Mouse (Mus musculus) neutrophil, adult 83 days (primary cell): ENCODE results near the gene Olfr799. TPM values are rescaled to one million over a fixed set of nuclear protein-coding genes. Genes with fewer than 3 reads are reported as not detected.

Experiments used
- total RNA-seq, 2 experiments: library from RNA; stranded (reverse); gene quantifications; one replicate each; pipeline ENCODE4 v1.2.4; 2023

The Olfr799 gene
- not detected for total RNA-seq

GRCm38 (mm10) chr10:129637184-129637583 lies at the start of gene Olfr799:
Gene Olfr799 (plus strand): TSS chr10:129637484.

GRCm38 (mm10) chr10:129612470-129612869 lies 24.8 kb upstream of the Olfr799 start, which contains the start of gene Olfr796:
Gene Olfr796 (minus strand): TSS chr10:129612570.

GRCm38 (mm10) chr10:129627834-129628233 lies 9.4 kb upstream of the Olfr799 start, which contains the start of gene Olfr798:
Gene Olfr798 (minus strand): TSS chr10:129627934.

GRCm38 (mm10) chr10:129657394-129657793 lies 20.1 kb downstream of the Olfr799 start, which contains the start of gene Olfr800:
Gene Olfr800 (plus strand): TSS chr10:129657694.

GRCm38 (mm10) chr10:129673765-129674164 lies 36.5 kb downstream of the Olfr799 start, which contains the start of gene Olfr801:
Gene Olfr801 (minus strand): TSS chr10:129673865.

GRCm38 (mm10) chr10:129688069-129688468 lies 50.8 kb downstream of the Olfr799 start, which contains the start of gene Olfr802:
Gene Olfr802 (minus strand): TSS chr10:129688169.

GRCm38 (mm10) chr10:129694186-129694585 lies 56.9 kb downstream of the Olfr799 start, which contains the start of gene Olfr803:
Gene Olfr803 (minus strand): TSS chr10:129694286.

Other genes with a start within 250 kb of the Olfr799 start
- not detected for gene Olfr785, start 232.1 kb upstream of the Olfr799 start, total RNA-seq
- gene Olfr786, start 210.2 kb upstream of the Olfr799 start, total RNA-seq = not detected
- not detected for gene Olfr787, start 175.6 kb upstream of the Olfr799 start, total RNA-seq
- gene Olfr788, start 166.5 kb upstream of the Olfr799 start, total RNA-seq = not detected
- not detected for gene Olfr789, start 152.7 kb upstream of the Olfr799 start, total RNA-seq
- gene Olfr790, start 139.0 kb upstream of the Olfr799 start, total RNA-seq = not detected
- gene Olfr791, start 115.7 kb upstream of the Olfr799 start, total RNA-seq = not detected
- not detected for gene Olfr792, start 98.3 kb upstream of the Olfr799 start, total RNA-seq
- gene Olfr794, start 69.8 kb upstream of the Olfr799 start, total RNA-seq = not detected
- not detected for gene Olfr796, start 24.9 kb upstream of the Olfr799 start, total RNA-seq
- gene Olfr798, start 9.6 kb upstream of the Olfr799 start, total RNA-seq = not detected
- gene Olfr800, start 20.2 kb downstream of the Olfr799 start, total RNA-seq = not detected
- gene Olfr801, start 36.4 kb downstream of the Olfr799 start, total RNA-seq = not detected
- gene Olfr802, start 50.7 kb downstream of the Olfr799 start, total RNA-seq = not detected
- not detected for gene Olfr803, start 56.8 kb downstream of the Olfr799 start, total RNA-seq
- gene Olfr804, start 65.7 kb downstream of the Olfr799 start, total RNA-seq = not detected
- gene Olfr805, start 91.9 kb downstream of the Olfr799 start, total RNA-seq = not detected
- gene Olfr806, start 104.4 kb downstream of the Olfr799 start, total RNA-seq = not detected
- not detected for gene Olfr807, start 120.3 kb downstream of the Olfr799 start, total RNA-seq
- not detected for gene Olfr808, start 128.0 kb downstream of the Olfr799 start, total RNA-seq
- not detected for gene Olfr809, start 137.2 kb downstream of the Olfr799 start, total RNA-seq
- gene Olfr810, start 157.4 kb downstream of the Olfr799 start, total RNA-seq = not detected
- not detected for gene Olfr811, start 166.9 kb downstream of the Olfr799 start, total RNA-seq
- not detected for gene Olfr812, start 208.6 kb downstream of the Olfr799 start, total RNA-seq
- gene Olfr813, start 217.9 kb downstream of the Olfr799 start, total RNA-seq = not detected
- gene Olfr814, start 242.4 kb downstream of the Olfr799 start, total RNA-seq = not detected